Mouse (Mus musculus): ENCODE measurements at regions not wholly inside any gene's neighbourhood (a gene's known extent, or its start where the extent isn't known, plus 50 kb on each side); places are given as distances from the start of the nearest gene placed in this dataset.

- H3K9me3 ChIP-seq (ENCODE audit: control insufficient read depth, low read length), result no peaks in the 10 kb centered on the region
- H3K4me3 ChIP-seq (ENCODE audit: low read length), result no peak overlapping the region
- no peaks in the 10 kb centered on the region for H3K27me3 ChIP-seq (replicated peaks; ENCODE audit: control insufficient read depth, insufficient read depth, low read length)
- no peak overlapping the region for H3K27ac ChIP-seq (ENCODE audit: low read length)
- H3K36me3 ChIP-seq (ENCODE audit: control insufficient read depth, insufficient read depth, low read length), result no peaks in the 10 kb centered on the region
- H3K9ac ChIP-seq (ENCODE audit: low read depth, low read length), result no peak overlapping the region
- no peak for ATAC-seq
- H3K4me1 ChIP-seq (ENCODE audit: control insufficient read depth, insufficient read depth, low read length), result no peaks in the 10 kb centered on the region
- WGBS, result 76% methylated on average over 3 of the region's 3 CpGs
- no peak overlapping the region for H3K4me2 ChIP-seq (ENCODE audit: low read depth, low read length)
These were observed 721.1 kb downstream of the Kcna4 start for GRCm38 (mm10) chr2:108011534-108011933.

GRCm38 (mm10) chr2:108023206-108023605 lies 732.8 kb downstream of the Kcna4 start:
- Histone ChIP-seq H3K4me2 (ENCODE audit: low read depth, low read length) (no peak overlapping the region), H3K4me3 (ENCODE audit: low read length) (no peak overlapping the region), H3K27ac (ENCODE audit: low read length) (no peak overlapping the region), H3K4me1 (ENCODE audit: control insufficient read depth, insufficient read depth, low read length) (no peaks in the 10 kb centered on the region), H3K27me3 (replicated peaks; ENCODE audit: control insufficient read depth, insufficient read depth, low read length) (no peaks in the 10 kb centered on the region), H3K9me3 (ENCODE audit: control insufficient read depth, low read length) (no peaks in the 10 kb centered on the region), H3K36me3 (ENCODE audit: control insufficient read depth, insufficient read depth, low read length) (no peaks in the 10 kb centered on the region), H3K9ac (ENCODE audit: low read depth, low read length) (no peak overlapping the region)
- no peak for ATAC-seq
- 54% methylated on average over 3 of the region's 3 CpGs for whole genome bisulfite sequencing

GRCm38 (mm10) chr2:108030657-108031056 lies 740.2 kb downstream of the Kcna4 start:
- WGBS, result 92% methylated on average over 2 of the region's 2 CpGs
- Histone ChIP-seq H3K4me2 (ENCODE audit: low read depth, low read length) (no peak overlapping the region), H3K4me3 (ENCODE audit: low read length) (no peak overlapping the region), H3K36me3 (ENCODE audit: control insufficient read depth, insufficient read depth, low read length) (no peaks in the 10 kb centered on the region), H3K9me3 (ENCODE audit: control insufficient read depth, low read length) (no peaks in the 10 kb centered on the region), H3K9ac (ENCODE audit: low read depth, low read length) (no peak overlapping the region), H3K27ac (ENCODE audit: low read length) (no peak overlapping the region), H3K27me3 (replicated peaks; ENCODE audit: control insufficient read depth, insufficient read depth, low read length) (no peaks in the 10 kb centered on the region), H3K4me1 (ENCODE audit: control insufficient read depth, insufficient read depth, low read length) (no peaks in the 10 kb centered on the region)
- ATAC-seq, result no peak

- WGBS, result 56% methylated on average over 3 of the region's 3 CpGs
- H3K36me3 ChIP-seq (ENCODE audit: control insufficient read depth, insufficient read depth, low read length), result no peaks in the 10 kb centered on the region
- no peak for ATAC-seq
These were observed 742.0 kb downstream of the Kcna4 start for GRCm38 (mm10) chr2:108032301-108033013.

GRCm38 (mm10) chr2:108033328-108034182 lies 743.1 kb downstream of the Kcna4 start:
- H3K27ac ChIP-seq (ENCODE audit: low read length), result no peak overlapping the region
- H3K4me3 ChIP-seq (ENCODE audit: low read length), result no peak overlapping the region
- H3K9ac ChIP-seq (ENCODE audit: low read depth, low read length), result no peak overlapping the region
- no peaks in the 10 kb centered on the region for H3K36me3 ChIP-seq (ENCODE audit: control insufficient read depth, insufficient read depth, low read length)
- no peaks in the 10 kb centered on the region for H3K4me1 ChIP-seq (ENCODE audit: control insufficient read depth, insufficient read depth, low read length)
- H3K4me2 ChIP-seq (ENCODE audit: low read depth, low read length), result no peak overlapping the region
- H3K9me3 ChIP-seq (ENCODE audit: control insufficient read depth, low read length), result no peaks in the 10 kb centered on the region
- no peaks in the 10 kb centered on the region for H3K27me3 ChIP-seq (replicated peaks; ENCODE audit: control insufficient read depth, insufficient read depth, low read length)
- ATAC-seq, result no peak
- 75% methylated on average over 8 of the region's 8 CpGs for WGBS

More at GRCm38 (mm10) chr2:108032301-108033013, 742.0 kb downstream of the Kcna4 start:
- Histone ChIP-seq H3K27ac (ENCODE audit: low read length) (no peak overlapping the region), H3K4me2 (ENCODE audit: low read depth, low read length) (no peak overlapping the region), H3K9me3 (ENCODE audit: control insufficient read depth, low read length) (no peaks in the 10 kb centered on the region), H3K4me1 (ENCODE audit: control insufficient read depth, insufficient read depth, low read length) (no peaks in the 10 kb centered on the region), H3K9ac (ENCODE audit: low read depth, low read length) (no peak overlapping the region), H3K4me3 (ENCODE audit: low read length) (no peak overlapping the region), H3K27me3 (replicated peaks; ENCODE audit: control insufficient read depth, insufficient read depth, low read length) (no peaks in the 10 kb centered on the region)

GRCm38 (mm10) chr2:108034882-108035281 lies 744.4 kb downstream of the Kcna4 start:
- Histone ChIP-seq H3K4me2 (ENCODE audit: low read depth, low read length) (no peak overlapping the region), H3K9ac (ENCODE audit: low read depth, low read length) (no peak overlapping the region), H3K36me3 (ENCODE audit: control insufficient read depth, insufficient read depth, low read length) (no peaks in the 10 kb centered on the region), H3K4me1 (ENCODE audit: control insufficient read depth, insufficient read depth, low read length) (no peaks in the 10 kb centered on the region), H3K27ac (ENCODE audit: low read length) (no peak overlapping the region), H3K27me3 (replicated peaks; ENCODE audit: control insufficient read depth, insufficient read depth, low read length) (no peaks in the 10 kb centered on the region), H3K4me3 (ENCODE audit: low read length) (no peak overlapping the region), H3K9me3 (ENCODE audit: control insufficient read depth, low read length) (no peaks in the 10 kb centered on the region)
- WGBS, result 57% methylated on average over 4 of the region's 4 CpGs
- no peak for ATAC-seq

- H3K27ac ChIP-seq (ENCODE audit: low read length), result no peak overlapping the region
- no peak for ATAC-seq
- H3K36me3 ChIP-seq (ENCODE audit: control insufficient read depth, insufficient read depth, low read length), result no peaks in the 10 kb centered on the region
- no peaks in the 10 kb centered on the region for H3K27me3 ChIP-seq (replicated peaks; ENCODE audit: control insufficient read depth, insufficient read depth, low read length)
- no peak overlapping the region for H3K9ac ChIP-seq (ENCODE audit: low read depth, low read length)
- no peak overlapping the region for H3K4me2 ChIP-seq (ENCODE audit: low read depth, low read length)
- H3K4me3 ChIP-seq (ENCODE audit: low read length), result no peak overlapping the region
- WGBS, result 80% methylated on average over 2 of the region's 2 CpGs
- no peaks in the 10 kb centered on the region for H3K4me1 ChIP-seq (ENCODE audit: control insufficient read depth, insufficient read depth, low read length)
- no peaks in the 10 kb centered on the region for H3K9me3 ChIP-seq (ENCODE audit: control insufficient read depth, low read length)
These were observed 751.6 kb downstream of the Kcna4 start for GRCm38 (mm10) chr2:108042086-108042485.

GRCm38 (mm10) chr2:108044885-108045284 lies 754.4 kb downstream of the Kcna4 start:
- no peak overlapping the region for H3K4me3 ChIP-seq (ENCODE audit: low read length)
- H3K9me3 ChIP-seq (ENCODE audit: control insufficient read depth, low read length), result no peaks in the 10 kb centered on the region
- WGBS, result 83% methylated on average over 2 of the region's 2 CpGs
- no peak for ATAC-seq
- H3K36me3 ChIP-seq (ENCODE audit: control insufficient read depth, insufficient read depth, low read length), result no peaks in the 10 kb centered on the region
- no peak overlapping the region for H3K27ac ChIP-seq (ENCODE audit: low read length)
- H3K4me2 ChIP-seq (ENCODE audit: low read depth, low read length), result no peak overlapping the region
- H3K9ac ChIP-seq (ENCODE audit: low read depth, low read length), result no peak overlapping the region
- no peaks in the 10 kb centered on the region for H3K27me3 ChIP-seq (replicated peaks; ENCODE audit: control insufficient read depth, insufficient read depth, low read length)
- H3K4me1 ChIP-seq (ENCODE audit: control insufficient read depth, insufficient read depth, low read length), result no peaks in the 10 kb centered on the region

GRCm38 (mm10) chr2:108045997-108046396 lies 755.6 kb downstream of the Kcna4 start:
- H3K36me3 ChIP-seq (ENCODE audit: control insufficient read depth, insufficient read depth, low read length), result no peaks in the 10 kb centered on the region
- 81% methylated on average over 2 of the region's 2 CpGs for WGBS
- no peaks in the 10 kb centered on the region for H3K4me1 ChIP-seq (ENCODE audit: control insufficient read depth, insufficient read depth, low read length)
- H3K9ac ChIP-seq (ENCODE audit: low read depth, low read length), result no peak overlapping the region
- no peaks in the 10 kb centered on the region for H3K27me3 ChIP-seq (replicated peaks; ENCODE audit: control insufficient read depth, insufficient read depth, low read length)
- H3K27ac ChIP-seq (ENCODE audit: low read length), result no peak overlapping the region
- ATAC-seq, result no peak
- H3K9me3 ChIP-seq (ENCODE audit: control insufficient read depth, low read length), result no peaks in the 10 kb centered on the region
- H3K4me2 ChIP-seq (ENCODE audit: low read depth, low read length), result no peak overlapping the region
- no peak overlapping the region for H3K4me3 ChIP-seq (ENCODE audit: low read length)

All from intestine, embryonic 16.5 days (tissue).